Mouse (Mus musculus) lung, postnatal 4 days (tissue): Measurements from ENCODE around the gene Aldh16a1.
"Not testable (repeated sequence)": the region's sequence is repeated elsewhere in the genome, so short reads cannot be mapped to it uniquely, and the experiment has no call there.

ENCODE experiments used
- DNase-seq, 2 experiments: peaks; one replicate each; pipeline ENCODE4 v3.0.0; 2021

The Aldh16a1 gene

GRCm38 (mm10) chr7:45178550-45178949 is 24.2 kb upstream of the Aldh16a1 start:
- DNase-seq = no peak

- no peak for DNase-seq
These were observed 22.0 kb upstream of the Aldh16a1 start for GRCm38 (mm10) chr7:45176356-45176755.

- no peak for DNase-seq
These were observed 21.5 kb upstream of the Aldh16a1 start for GRCm38 (mm10) chr7:45175929-45176328.

GRCm38 (mm10) chr7:45175398-45175797 is 21.0 kb upstream of the Aldh16a1 start:
- no peak for DNase-seq

- no peak for DNase-seq
These were observed 20.3 kb upstream of the Aldh16a1 start for GRCm38 (mm10) chr7:45174567-45175280.

GRCm38 (mm10) chr7:45173772-45174171 is 19.4 kb upstream of the Aldh16a1 start:
- not testable (repeated sequence) for DNase-seq

GRCm38 (mm10) chr7:45172974-45173373 is 18.6 kb upstream of the Aldh16a1 start:
- peak in 1 of 2 experiments; percentile 38 for DNase-seq

- DNase-seq = no peak
These were observed 15.1 kb upstream of the Aldh16a1 start for GRCm38 (mm10) chr7:45169495-45169894.

- DNase-seq = no peak
These were observed 14.3 kb upstream of the Aldh16a1 start for GRCm38 (mm10) chr7:45168656-45169055.

GRCm38 (mm10) chr7:45167761-45168445 is 13.5 kb upstream of the Aldh16a1 start:
- DNase-seq = no peak

GRCm38 (mm10) chr7:45166950-45167401 is 12.6 kb upstream of the Aldh16a1 start:
- no peak for DNase-seq

- DNase-seq = no peak
These were observed 11.3 kb upstream of the Aldh16a1 start for GRCm38 (mm10) chr7:45165701-45166100.

GRCm38 (mm10) chr7:45164833-45165232 is 10.4 kb upstream of the Aldh16a1 start:
- DNase-seq = no peak

GRCm38 (mm10) chr7:45163735-45164490 is 9.5 kb upstream of the Aldh16a1 start, which contains the start of gene Slc17a7:
Slc17a7 (plus strand) TSS chr7:45163949.
- DNase-seq = peak; percentile 45 to 49

- no peak for DNase-seq
These were observed 8.7 kb upstream of the Aldh16a1 start for GRCm38 (mm10) chr7:45162996-45163615.

GRCm38 (mm10) chr7:45162551-45162950 is 8.2 kb upstream of the Aldh16a1 start:
- no peak for DNase-seq

- DNase-seq = peak; percentile 87 to 90
These were observed 7.5 kb upstream of the Aldh16a1 start for GRCm38 (mm10) chr7:45161612-45162473.

- DNase-seq = no peak
These were observed 6.5 kb upstream of the Aldh16a1 start for GRCm38 (mm10) chr7:45160866-45161265.

- DNase-seq = no peak
These were observed 6.0 kb upstream of the Aldh16a1 start for GRCm38 (mm10) chr7:45160316-45160800.

GRCm38 (mm10) chr7:45158991-45159390 is 4.6 kb upstream of the Aldh16a1 start:
- no peak for DNase-seq

GRCm38 (mm10) chr7:45157459-45157858 is 3.1 kb upstream of the Aldh16a1 start:
- no peak for DNase-seq

- no peak for DNase-seq
These were observed 1.8 kb upstream of the Aldh16a1 start for GRCm38 (mm10) chr7:45156206-45156605.
